Mouse (Mus musculus): ENCODE measurements around the gene Il15. TPM values are rescaled to one million over a fixed set of nuclear protein-coding genes. Genes with fewer than 3 reads are reported as not detected.

Gene Il15
- total RNA-seq (2021): 1 to 10 TPM; 2.1 to 2.3 TPM

DNA sequence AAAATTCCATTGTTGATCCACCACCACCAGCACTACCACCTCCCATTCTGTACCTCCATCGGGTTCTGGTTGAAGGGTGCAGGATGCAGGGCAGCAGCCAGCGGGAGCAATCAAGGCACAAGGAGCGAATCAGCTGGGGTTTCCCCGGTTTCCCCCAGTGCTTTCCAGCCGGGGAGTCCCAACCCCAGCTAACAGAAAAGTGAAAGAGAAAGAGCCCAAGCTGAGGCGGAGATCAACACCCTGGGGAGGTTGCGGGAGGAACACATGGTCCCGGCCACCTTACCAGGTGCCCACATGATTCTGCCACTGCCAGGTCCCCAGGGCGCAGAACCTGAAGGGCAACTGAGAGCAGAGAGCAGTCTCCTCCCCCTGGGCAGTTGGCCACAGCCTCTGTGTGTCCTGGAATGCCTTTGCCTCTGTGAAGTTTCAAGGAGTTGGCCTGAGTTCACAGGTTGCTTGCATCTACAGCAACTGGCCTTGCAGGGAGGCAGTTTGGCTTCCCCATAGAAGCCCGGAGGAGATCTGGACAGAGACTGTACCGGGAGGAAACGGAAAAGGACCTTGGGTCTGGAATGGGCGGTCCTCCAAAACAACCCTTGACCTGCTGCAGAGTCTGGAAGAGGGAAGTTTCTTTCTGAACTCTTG is at the start of gene Il15:
Gene Il15, minus strand, starts transcription at position 537 of the 645 bp plus-strand sequence.
- peak in 1 of 2 experiments; percentile 12 for DNase-seq (ENCODE audit: low spot score in 2 of 2)
- intact Hi-C loops (cut with DNase I): no loop called here

DNA sequence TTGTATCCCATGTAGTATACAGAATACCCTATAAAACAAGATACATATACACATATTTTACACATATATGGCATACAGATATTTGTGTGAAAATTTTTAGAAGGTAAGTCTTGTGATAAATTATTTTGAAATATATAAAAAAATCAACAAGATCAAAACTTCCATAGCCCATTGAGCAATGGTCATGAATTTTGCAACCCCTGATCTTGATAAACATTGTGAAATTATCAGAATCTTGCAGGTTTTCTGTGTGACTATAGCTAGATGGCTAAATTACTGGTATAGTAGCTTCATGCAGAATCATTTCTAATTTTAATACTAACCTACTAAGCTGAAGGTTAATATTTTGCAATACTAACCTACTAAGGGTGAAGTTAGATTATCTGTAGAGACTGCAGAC is 41.9 kb upstream of the Il15 start:
- intact Hi-C loops (cut with DNase I): no loop called here
- DNase-seq (ENCODE audit: low spot score in 2 of 2): no peak

DNA sequence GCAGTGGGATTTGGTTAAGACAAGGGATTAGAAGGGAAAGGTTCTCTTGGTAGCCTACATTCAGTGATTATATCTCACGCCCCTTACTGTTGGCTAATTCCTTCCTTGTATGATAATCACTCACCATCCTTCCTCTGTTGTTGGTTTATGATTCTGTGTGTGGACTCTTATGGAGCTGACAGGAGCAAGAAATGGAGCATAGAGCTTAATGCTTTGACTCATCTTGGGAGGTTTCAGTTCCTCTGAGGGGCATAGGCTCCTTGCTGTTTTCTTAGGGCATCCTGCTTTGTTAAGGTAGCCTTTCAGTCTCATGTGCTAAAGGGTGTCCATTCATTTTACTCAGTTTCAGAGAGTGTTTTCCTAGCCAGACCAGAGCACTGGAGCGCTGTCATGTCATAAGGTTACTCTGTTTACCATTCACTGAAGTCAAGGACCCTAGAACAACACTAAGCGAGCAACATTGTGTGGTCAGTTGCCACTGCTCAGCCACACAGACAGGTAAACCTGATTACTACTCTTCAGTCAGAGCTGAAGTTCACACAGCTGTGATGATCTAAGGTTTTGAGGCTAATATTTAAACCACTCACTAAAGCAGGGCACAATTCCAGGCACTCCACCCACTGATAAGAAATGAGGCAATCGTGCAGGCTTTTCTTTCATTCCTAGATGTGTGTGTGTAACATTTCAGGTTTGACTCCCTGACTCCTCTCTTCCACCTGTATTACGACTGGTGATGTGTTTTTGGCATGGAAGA is 13.7 kb upstream of the Il15 start:
- no peak for DNase-seq (ENCODE audit: low spot score in 2 of 2)
- intact Hi-C loops (cut with DNase I): no loop called here

DNA sequence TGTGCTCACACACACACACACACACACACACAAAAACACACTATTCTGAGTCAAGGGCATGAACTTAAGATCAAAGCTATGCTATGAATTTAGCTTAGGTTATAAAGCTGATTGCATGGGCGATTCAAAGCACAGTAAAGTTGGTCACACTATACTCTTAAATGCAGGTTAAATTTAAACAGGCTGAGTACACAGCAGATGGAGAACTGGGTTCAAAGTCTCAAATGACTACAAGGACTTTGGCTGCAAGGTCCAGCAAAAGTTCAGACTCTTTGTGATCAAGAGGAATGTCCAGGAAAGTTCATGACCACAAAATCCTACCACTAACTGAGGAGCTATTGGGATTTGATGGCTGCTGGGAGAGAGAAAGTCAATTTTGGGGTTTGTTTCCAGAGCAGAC is 12.5 kb upstream of the Il15 start:
- intact Hi-C loops (cut with DNase I): no loop called here
- DNase-seq (ENCODE audit: low spot score in 2 of 2): no peak

DNA sequence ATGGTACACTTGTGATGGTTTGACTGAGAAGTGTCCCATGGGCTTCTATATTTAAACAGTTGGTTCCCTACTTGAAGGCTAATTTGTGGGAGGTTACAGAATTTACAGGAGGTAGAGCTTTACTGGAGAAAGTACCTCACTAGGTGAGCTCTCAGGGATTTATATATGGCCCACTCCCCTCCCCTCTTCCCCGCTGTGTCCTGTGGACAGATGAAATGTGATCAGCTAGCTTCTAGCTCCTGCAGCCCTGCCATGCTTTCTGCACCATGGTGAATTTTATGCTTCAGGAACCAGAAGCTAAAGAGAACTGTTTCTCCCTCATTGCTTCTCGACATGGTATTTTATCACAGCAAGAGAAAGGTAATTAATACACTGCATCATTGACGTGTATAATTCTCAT is 7.1 kb upstream of the Il15 start:
- DNase-seq (ENCODE audit: low spot score in 2 of 2): no peak
- intact Hi-C loops (cut with DNase I): no loop called here

DNA sequence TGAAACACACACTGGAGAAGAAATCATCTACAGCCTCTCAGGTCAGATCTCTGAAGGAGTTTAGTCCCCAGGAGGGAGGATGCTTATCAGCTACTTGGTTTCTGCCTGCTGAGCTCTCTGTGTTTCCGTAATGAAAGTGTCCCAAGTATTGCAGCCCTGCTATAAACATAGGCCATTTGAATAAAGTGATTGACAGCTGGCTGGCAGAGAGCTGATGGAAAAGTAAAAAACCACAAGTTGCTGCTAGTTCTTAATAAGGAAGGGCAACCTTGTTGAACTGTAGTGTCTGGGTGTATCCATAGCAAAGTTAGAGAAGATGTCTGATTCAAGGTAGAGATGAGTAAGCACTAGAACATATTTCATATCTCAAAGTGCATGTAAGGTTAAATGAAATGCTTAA is 4.0 kb upstream of the Il15 start:
- no peak for DNase-seq (ENCODE audit: low spot score in 2 of 2)
- intact Hi-C loops (cut with DNase I): no loop called here

DNA sequence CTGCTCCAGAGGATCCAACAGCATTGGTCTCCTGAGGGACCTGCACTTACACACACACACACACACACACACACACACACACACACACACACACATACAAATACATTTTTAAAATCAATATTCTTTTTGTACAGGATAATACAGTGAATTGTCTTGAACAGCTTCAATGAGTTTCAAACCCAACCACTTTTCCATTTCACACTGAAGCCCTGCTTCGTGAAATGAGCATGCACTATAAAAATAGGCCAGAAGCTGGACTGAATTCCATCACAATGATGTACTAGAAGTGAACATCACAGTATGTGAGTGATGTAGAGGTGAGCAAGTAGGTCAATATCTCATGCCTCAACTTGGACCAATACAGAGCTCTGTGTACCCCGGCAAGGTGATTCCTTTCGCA is 1.0 kb upstream of the Il15 start:
- intact Hi-C loops (cut with DNase I): no loop called here

DNA sequence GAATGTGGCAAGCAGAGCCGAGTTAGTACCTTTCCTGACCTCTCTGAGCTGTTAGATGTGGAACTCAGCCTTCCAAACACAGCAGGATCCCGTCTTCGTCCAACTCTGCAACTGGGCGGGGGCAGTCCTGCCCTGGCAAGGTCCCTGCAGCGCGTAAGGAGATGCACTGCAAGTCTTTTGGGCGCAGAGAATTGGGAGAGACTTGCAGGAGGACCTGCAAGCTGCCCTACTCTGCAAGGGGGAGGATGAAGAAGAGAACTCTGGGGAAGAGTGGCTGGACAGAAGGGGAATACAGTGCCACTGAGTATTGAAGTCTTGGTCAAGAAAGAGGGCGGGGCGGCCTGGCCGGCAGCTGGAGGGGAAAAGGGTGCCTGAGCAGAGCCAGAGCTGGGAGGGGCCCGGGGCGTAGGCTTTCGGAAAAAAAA is 749 bp downstream of the Il15 start:
- peak in 1 of 2 experiments; percentile 7 for DNase-seq (ENCODE audit: low spot score in 2 of 2)

More for the DNA sequence above, 1.0 kb upstream of the Il15 start:
- no peak for DNase-seq (ENCODE audit: low spot score in 2 of 2)

DNA sequence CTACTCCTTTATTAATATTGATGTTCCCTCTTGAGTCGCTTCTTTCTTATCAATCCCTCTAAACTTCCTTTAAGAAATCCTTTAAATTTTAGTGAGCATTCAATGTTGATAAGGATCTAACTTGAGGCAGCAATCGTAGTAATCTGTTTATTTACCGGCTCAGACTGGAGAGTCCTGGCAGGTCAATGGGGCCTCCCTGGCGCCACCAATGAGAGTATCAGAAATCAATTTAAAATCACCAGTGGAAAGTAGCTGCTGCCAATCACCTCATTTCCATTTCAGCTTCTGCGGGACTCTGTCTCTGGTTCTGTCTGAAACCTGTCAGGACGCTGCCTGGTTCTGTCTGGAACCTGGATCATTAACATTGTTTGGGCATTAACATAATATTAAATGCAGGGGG is 1.5 kb downstream of the Il15 start:
- intact Hi-C loops (cut with DNase I): no loop called here
- no peak for DNase-seq (ENCODE audit: low spot score in 2 of 2)

More for the DNA sequence above, 749 bp downstream of the Il15 start:
- intact Hi-C loops (cut with DNase I): no loop called here

DNA sequence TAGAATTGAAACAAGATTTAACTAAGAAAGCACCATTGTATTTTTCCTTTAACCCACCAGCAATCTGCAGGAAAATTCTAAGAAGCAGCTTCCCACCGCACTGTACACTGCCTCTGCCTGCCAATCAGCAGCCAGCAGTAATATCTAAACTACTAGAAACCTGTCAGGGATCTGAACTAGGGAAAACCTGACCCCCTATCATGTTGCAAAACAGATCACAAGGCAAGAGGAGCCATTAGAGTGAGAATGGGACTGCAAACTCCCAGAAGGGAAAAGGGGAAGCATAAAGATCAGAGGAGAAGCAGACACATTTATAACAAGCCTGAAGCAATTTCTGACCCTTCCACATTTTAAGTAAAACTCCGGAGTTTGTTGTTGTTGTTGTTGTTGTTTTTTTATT is 2.0 kb downstream of the Il15 start:
- intact Hi-C loops (cut with DNase I): no loop called here
- no peak for DNase-seq (ENCODE audit: low spot score in 2 of 2)

DNA sequence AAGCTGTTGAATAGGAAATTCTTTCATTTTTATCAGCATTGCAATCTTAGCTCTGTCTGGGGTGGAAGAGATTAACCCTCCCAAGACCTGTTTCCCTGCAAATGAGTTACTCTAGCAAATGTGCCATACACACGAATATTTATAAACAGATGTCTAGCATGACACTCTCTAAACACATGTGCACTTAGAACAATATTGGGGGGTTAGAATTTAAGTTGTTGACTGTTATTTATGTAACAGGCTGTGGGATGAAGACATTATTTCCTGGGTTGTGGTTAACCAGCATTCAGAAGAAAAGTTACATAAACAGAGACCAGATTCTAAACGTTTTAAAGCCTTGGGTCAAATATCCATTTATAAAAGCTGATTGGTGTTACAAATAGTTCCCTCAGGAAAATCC is 2.6 kb downstream of the Il15 start:
- intact Hi-C loops (cut with DNase I): no loop called here
- no peak for DNase-seq (ENCODE audit: low spot score in 2 of 2)

DNA sequence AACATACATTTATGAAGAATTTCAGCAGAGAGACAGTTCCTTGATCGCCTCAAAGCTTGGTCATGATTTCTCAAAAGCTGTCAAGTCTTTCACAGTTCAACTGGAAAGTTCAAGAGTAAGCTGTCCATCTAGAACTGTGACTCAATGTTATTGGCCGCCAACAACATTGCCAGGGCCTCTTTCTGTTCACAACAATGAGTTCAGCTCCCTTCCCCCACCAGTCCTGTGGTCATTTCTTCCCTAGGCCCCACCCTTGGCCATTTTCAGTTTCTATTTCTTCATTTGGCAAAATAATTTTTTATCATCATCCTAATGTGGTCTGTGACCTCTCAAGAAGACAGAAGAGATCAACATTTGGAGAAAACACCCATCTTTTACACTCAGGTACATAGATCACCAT is 4.5 kb downstream of the Il15 start:
- intact Hi-C loops (cut with DNase I): no loop called here
- DNase-seq (ENCODE audit: low spot score in 2 of 2): no peak

DNA sequence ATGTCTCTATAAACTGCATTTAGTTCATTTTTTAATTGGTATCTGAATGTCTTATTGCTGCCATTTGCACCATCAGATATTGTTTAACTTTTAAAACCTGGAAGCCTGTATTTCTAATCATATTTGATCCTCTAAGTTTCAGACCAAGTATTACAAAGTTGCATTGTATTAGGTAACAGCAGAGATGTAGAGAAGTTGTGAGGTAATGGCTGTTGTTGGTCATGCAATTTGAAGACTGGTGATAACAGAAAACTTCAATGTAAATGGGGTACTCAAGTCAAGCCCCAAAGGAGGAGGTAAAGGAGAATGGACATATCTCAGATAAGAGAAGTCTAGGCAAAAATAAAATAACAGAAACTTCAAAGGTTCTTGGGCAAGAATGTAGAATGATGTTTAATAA is 11.8 kb downstream of the Il15 start:
- intact Hi-C loops (cut with DNase I): no loop called here
- no peak for DNase-seq (ENCODE audit: low spot score in 2 of 2)

DNA sequence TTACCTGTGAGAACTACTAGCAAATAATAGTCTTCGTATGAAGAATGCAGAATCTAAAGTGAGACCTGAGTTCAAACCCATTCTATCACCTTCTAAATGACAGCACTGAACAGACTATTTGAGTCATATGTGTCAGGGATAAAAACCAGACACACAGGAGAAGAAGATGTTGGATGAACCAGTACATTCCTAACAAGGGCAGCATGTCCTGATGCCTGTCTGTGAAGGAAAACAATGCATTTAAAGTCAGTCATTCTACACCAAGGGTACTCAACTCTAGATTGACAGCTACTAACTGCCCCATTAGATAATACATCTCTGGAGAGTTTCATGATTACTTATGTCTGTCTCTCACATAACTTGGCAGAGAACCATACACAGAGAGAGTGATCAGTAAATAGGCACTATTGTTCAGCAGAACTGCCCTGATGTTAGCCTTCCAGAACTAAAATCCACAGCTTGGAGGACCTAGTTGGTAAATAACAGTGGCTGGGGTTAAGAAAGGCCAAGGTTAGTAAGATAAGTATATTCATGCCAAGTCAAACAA is 14.6 kb downstream of the Il15 start:
- intact Hi-C loops (cut with DNase I): no loop called here
- no peak for DNase-seq (ENCODE audit: low spot score in 2 of 2)

DNA sequence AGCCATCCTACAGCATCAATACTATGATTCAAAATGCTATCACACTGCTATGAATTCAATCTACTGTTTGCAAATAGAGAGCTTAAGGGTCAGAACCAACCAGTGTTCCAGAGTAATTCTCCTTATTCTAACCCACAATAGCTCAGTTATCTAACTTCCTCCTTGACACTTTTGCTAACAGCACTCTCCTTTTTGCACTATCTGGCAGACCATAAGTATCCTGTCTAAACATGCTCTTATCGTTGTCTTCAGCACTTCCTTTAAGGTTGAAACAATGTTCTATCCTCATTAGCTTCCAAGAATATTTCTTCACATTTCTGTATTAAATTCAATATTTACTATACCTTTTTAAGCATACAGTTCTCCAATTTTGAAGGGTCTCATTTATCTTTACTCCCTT is 15.4 kb downstream of the Il15 start:
- DNase-seq (ENCODE audit: low spot score in 2 of 2): no peak
- intact Hi-C loops (cut with DNase I): no loop called here

DNA sequence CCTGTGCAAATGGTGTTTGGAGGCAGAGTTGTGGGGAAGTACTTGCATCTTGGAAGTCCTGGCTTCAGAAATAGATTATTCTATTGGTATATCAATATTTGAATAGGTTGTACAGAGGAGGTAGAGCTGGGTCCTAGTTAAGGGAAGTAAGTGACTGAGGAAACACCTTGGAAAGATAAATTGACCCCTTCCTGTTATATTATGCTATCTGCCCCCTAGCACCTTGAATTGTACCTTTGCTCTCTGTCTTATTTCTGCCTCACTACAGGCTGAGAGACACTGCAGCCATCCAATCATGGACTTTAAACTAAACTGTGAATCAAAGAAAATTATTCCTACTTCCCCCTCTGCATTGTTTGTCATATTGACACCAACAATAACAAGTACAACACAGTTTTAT is 17.2 kb downstream of the Il15 start:
- intact Hi-C loops (cut with DNase I): no loop called here

DNA sequence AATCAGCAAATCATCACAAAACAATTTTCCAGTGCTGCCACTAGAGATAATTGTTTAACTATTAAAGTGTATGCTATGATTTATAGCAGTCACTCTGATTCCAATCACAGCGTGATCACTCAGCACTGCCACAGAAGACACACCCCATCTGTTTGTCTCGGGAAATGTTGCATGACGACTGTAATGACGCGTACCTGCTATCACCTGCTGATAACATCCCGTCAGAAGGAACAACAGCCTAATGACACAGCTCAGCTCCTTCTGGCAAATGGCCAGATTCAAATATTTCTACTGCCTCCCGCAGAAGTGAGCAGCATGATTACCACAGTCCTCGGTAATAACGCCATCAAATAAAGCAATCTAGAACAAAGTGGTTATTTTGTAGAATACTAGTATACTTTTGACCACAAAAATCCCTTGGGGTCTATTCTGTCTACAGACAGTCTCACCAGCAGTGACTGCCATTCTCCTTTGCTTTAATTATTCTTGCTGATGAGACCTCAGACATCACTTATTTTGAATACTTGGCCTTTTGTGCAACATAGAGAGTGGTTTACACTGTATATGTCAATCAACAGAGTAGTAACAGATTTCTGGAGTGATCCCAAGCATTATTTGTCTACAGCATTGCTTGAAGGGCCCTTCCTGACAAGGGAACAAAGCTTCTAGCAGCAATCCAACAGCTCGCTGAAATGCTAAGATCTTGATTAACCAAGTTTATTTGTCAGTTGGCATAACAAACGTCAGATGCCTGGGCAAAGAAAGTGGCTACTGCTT is 18.4 kb downstream of the Il15 start:
- DNase-seq (ENCODE audit: low spot score in 2 of 2): no peak
- intact Hi-C loops (cut with DNase I): no loop called here

More for the DNA sequence above, 17.2 kb downstream of the Il15 start:
- DNase-seq (ENCODE audit: low spot score in 2 of 2): no peak

DNA sequence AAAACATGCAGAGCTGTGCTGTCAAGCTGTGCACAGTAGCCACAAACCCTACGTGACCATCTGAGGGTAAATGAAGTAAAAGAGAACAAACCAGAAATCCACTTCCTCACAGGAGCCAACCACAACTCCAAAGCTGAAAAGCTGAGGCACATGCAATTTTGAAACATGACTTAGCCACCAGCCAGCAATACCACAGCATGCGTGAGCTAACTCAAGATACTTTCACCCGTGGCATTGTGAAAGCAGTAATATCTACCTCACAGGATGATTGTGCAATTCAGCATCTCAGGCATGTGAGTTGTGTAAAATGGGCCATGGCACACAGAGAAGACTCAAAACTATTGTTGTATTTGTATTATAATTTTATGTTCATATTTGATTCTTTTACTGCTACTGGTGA is 19.7 kb downstream of the Il15 start:
- DNase-seq (ENCODE audit: low spot score in 2 of 2): no peak
- intact Hi-C loops (cut with DNase I): no loop called here

DNA sequence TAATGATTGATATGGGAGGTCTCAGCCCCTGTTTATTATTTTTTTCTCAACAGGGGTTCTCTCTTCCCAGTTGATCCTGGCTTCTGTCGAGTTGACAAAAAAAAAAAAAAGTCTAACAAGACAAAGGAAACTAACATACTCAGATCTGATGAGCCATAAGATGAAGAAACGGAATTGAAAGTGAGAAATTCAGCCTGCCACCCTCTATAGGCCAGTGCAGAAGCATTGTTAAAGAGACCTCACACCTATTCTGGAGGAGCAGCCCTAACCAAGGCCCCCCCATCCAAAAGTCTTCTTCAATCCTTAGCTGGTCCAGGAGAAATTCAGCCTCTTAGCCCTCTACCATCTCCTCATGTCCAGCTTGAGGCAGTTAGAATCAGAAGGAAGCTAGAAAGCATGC is 20.7 kb downstream of the Il15 start:
- no peak for DNase-seq (ENCODE audit: low spot score in 2 of 2)
- intact Hi-C loops (cut with DNase I): no loop called here

DNA sequence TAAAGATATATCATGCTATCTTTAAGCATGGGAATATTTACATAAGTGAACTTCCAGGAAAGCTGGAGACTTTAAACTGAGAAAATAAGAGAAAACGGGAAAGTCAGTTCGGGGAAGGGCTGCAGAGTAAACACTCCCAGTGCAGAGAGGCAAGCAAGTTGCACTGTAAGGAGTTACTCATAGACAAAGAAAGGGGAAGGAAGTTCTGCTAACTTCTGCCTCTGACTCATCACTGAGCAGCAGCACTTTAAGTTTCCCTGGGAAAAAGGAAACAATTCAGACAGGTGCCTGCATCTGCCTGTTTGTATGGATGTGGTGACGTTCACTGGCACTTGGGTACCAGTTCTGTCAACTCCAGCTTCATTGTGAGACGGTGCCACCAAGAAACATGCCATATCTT is 28.6 kb downstream of the Il15 start:
- intact Hi-C loops (cut with DNase I): no loop called here
- DNase-seq (ENCODE audit: low spot score in 2 of 2): no peak

Measured in left cerebral cortex, postnatal 36 days (tissue).